Mouse (Mus musculus): ENCODE measurements at regions not wholly inside any gene's neighbourhood (a gene's known extent, or its start where the extent isn't known, plus 50 kb on each side); places are given as distances from the start of the nearest gene placed in this dataset.

- H3K4me2 ChIP-seq (replicated peaks), result no peak overlapping the region
- no peak for ATAC-seq (ENCODE audit: low FRiP score, low read depth)
- H3K27me3 ChIP-seq, result no peaks in the 10 kb centered on the region
- H3K27ac ChIP-seq, result no peak overlapping the region
- H3K36me3 ChIP-seq, result no peaks in the 10 kb centered on the region
- H3K9ac ChIP-seq, result no peak overlapping the region
- no peak overlapping the region for H3K4me3 ChIP-seq
- no peaks in the 10 kb centered on the region for H3K4me1 ChIP-seq
- H3K9me3 ChIP-seq, result no peaks in the 10 kb centered on the region
- WGBS, result 59% methylated on average over 7 of the region's 7 CpGs
Measured at GRCm38 (mm10) chr12:113338891-113339290, 150.4 kb upstream of the Adam6b start.

GRCm38 (mm10) chr12:113341046-113341445 is 148.3 kb upstream of the Adam6b start:
- no peaks in the 10 kb centered on the region for H3K4me1 ChIP-seq
- no peak for ATAC-seq (ENCODE audit: low FRiP score, low read depth)
- H3K27me3 ChIP-seq, result no peaks in the 10 kb centered on the region
- H3K36me3 ChIP-seq, result no peaks in the 10 kb centered on the region
- no peak overlapping the region for H3K27ac ChIP-seq
- no peak overlapping the region for H3K9ac ChIP-seq
- 69% methylated on average over 3 of the region's 3 CpGs for WGBS
- no peaks in the 10 kb centered on the region for H3K9me3 ChIP-seq
- no peak overlapping the region for H3K4me3 ChIP-seq
- H3K4me2 ChIP-seq (replicated peaks), result no peak overlapping the region

DNA sequence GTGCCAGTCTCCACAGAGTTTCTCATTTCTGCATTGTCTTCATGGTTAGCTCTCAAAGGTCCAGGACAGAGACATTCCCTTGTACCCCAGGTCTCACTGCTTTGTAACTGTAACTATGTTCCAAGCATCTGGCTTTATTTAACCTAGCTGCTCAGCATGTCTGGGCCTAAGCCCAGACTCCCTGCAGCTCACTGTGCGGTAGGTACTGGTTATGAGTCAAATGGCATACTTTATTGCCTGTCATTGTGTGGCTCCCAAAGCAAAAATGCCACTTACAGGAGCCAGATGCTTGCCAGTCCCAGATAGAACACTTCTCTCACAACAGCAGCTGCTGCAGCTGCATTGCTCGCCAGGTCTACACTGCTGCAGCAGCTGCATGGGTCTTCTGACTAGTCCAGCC is 134.2 kb upstream of the Adam6b start:
- peak; percentile 59; the same call in 1 of the 2 replicates for ATAC-seq (ENCODE audit: low FRiP score, low read depth)
- no peak overlapping the region for H3K4me3 ChIP-seq
- no peak overlapping the region for H3K9ac ChIP-seq
- H3K4me2 ChIP-seq (replicated peaks), result no peak overlapping the region
- H3K36me3 ChIP-seq, result no peaks in the 10 kb centered on the region
- H3K4me1 ChIP-seq, result peaks cover 10% of the 10 kb centered on the region; the same call in 1 of the 2 replicates
- H3K9me3 ChIP-seq, result no peaks in the 10 kb centered on the region
- 19% methylated on average over 2 of the region's 2 CpGs for WGBS
- H3K27ac ChIP-seq, result no peak overlapping the region
- no peaks in the 10 kb centered on the region for H3K27me3 ChIP-seq

DNA sequence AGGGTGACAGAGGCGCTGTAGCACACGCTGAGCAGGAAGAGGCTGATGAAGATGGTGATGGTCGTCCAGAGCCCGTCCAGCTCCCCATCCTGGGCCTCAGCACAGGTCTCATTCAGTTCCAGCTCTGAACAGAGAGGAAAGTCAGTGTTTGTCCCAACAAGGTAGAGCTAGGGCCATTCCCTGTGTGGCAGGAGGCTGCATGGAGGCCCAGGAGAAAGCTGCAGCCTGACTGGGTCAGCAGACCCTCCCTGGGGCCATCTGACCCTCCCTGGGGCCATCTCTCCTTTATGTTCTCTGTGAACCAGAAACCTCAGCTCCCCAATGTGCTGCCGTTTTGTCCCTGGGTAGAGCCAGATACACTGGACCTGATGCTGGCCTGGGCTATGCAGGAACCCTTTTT is 131.2 kb upstream of the Adam6b start:
- no peak for ATAC-seq (ENCODE audit: low FRiP score, low read depth)
- H3K36me3 ChIP-seq, result no peaks in the 10 kb centered on the region
- H3K4me1 ChIP-seq, result peaks cover 10% of the 10 kb centered on the region; the same call in 1 of the 2 replicates
- H3K4me2 ChIP-seq (replicated peaks), result no peak overlapping the region
- H3K27ac ChIP-seq, result no peak overlapping the region
- H3K4me3 ChIP-seq, result no peak overlapping the region
- no peaks in the 10 kb centered on the region for H3K27me3 ChIP-seq
- H3K9ac ChIP-seq, result no peak overlapping the region
- WGBS, result 79% methylated on average over 5 of the region's 5 CpGs
- H3K9me3 ChIP-seq, result peaks cover 2% of the 10 kb centered on the region; the same call in 1 of the 2 replicates

DNA sequence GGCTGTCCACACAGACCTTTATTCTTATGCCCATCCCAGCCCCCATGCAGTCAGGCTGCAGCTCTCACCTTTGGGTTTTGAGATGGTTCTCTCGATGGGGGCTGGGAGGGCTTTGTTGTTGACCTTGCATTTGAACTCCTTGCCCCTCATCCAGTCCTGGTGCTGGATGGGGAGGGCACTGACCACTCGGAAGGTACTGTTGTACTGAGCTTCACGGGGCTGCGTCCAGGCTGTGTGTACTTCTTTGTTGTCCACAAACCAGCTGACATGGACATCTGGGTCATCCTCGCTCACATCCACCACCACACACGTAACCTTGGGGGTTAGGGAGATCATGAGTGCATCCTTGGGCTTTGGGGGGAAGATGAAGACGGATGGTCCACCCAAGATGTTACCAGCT is 129.3 kb upstream of the Adam6b start:
- H3K4me2 ChIP-seq (replicated peaks), result no peak overlapping the region
- 86% methylated on average over 7 of the region's 7 CpGs for WGBS
- peaks cover 5% of the 10 kb centered on the region; the same call in 1 of the 2 replicates for H3K4me1 ChIP-seq
- no peaks in the 10 kb centered on the region for H3K27me3 ChIP-seq
- ATAC-seq (ENCODE audit: low FRiP score, low read depth), result no peak
- H3K9ac ChIP-seq, result no peak overlapping the region
- H3K9me3 ChIP-seq, result peaks cover 2% of the 10 kb centered on the region; the same call in 1 of the 2 replicates
- no peak overlapping the region for H3K4me3 ChIP-seq
- no peak overlapping the region for H3K27ac ChIP-seq
- H3K36me3 ChIP-seq, result no peaks in the 10 kb centered on the region

- Histone ChIP-seq H3K4me2 (replicated peaks) (no peak overlapping the region), H3K9ac (no peak overlapping the region), H3K4me3 (no peak overlapping the region), H3K4me1 (no peaks in the 10 kb centered on the region), H3K27ac (no peak overlapping the region), H3K27me3 (no peaks in the 10 kb centered on the region), H3K36me3 (no peaks in the 10 kb centered on the region), H3K9me3 (peaks cover 2% of the 10 kb centered on the region; the same call in 1 of the 2 replicates)
- ATAC-seq (ENCODE audit: low FRiP score, low read depth), result no peak
- 53% methylated on average over 2 of the region's 2 CpGs for WGBS
Measured at GRCm38 (mm10) chr12:113362409-113363038, 126.8 kb upstream of the Adam6b start.

DNA sequence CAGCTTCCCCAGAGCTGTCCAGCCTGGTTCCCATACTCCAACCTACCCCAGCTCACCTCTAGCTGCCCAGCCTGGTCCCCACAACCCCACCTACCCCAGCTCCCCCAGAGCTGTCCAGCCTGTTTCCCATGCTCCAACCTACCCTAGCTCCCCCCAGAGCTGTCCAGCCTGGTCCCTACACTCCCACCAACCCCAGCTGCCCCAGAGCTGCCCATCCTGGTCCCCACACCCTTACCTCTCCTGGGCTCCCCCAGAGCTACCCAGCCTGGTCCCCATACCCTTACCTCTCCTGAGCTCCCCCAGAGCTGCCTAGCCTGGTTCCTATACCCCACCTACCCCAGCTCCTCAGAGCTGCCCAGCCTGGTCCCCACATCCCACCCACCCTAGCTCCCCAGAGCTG is 125.3 kb upstream of the Adam6b start:
- Histone ChIP-seq H3K27me3 (no peaks in the 10 kb centered on the region), H3K4me2 (replicated peaks) (no peak overlapping the region), H3K4me3 (no peak overlapping the region), H3K36me3 (no peaks in the 10 kb centered on the region), H3K4me1 (no peaks in the 10 kb centered on the region), H3K27ac (no peak overlapping the region), H3K9me3 (peaks cover 2% of the 10 kb centered on the region; the same call in 1 of the 2 replicates), H3K9ac (no peak overlapping the region)
- no peak for ATAC-seq (ENCODE audit: low FRiP score, low read depth)

- H3K4me3 ChIP-seq, result no peak overlapping the region
- H3K27me3 ChIP-seq, result no peaks in the 10 kb centered on the region
- H3K9me3 ChIP-seq, result peaks cover 2% of the 10 kb centered on the region; the same call in 1 of the 2 replicates
- no peaks in the 10 kb centered on the region for H3K36me3 ChIP-seq
- H3K9ac ChIP-seq, result no peak overlapping the region
- ATAC-seq (ENCODE audit: low FRiP score, low read depth), result no peak
- no peaks in the 10 kb centered on the region for H3K4me1 ChIP-seq
- H3K4me2 ChIP-seq (replicated peaks), result no peak overlapping the region
- H3K27ac ChIP-seq, result no peak overlapping the region
Measured at GRCm38 (mm10) chr12:113364437-113364836, 124.9 kb upstream of the Adam6b start.

DNA sequence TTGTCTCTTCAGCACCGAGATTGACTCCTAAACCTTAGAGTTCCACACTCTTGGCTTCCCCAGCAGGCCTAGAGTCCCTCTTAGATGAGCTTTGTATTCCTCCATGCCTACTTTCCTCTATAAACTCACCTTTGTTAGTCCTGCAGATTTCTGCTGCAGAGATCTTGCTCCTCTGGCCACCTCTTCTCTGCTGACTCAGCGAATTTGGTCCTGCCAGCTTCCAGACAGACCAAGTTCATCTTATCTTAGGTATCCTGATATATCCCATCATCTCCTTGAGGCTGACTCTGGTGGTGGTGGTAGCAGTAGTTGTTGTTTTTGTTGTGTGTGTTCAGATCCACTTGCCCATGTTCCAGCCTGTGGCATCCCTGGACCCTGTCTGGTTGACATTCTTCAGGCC is 123.5 kb upstream of the Adam6b start:
- peaks cover 2% of the 10 kb centered on the region; the same call in 1 of the 2 replicates for H3K9me3 ChIP-seq
- ATAC-seq (ENCODE audit: low FRiP score, low read depth), result no peak
- H3K4me1 ChIP-seq, result no peaks in the 10 kb centered on the region
- H3K9ac ChIP-seq, result no peak overlapping the region
- H3K27me3 ChIP-seq, result no peaks in the 10 kb centered on the region
- WGBS, result 61% methylated on average over 2 of the region's 2 CpGs
- H3K4me2 ChIP-seq (replicated peaks), result no peak overlapping the region
- H3K4me3 ChIP-seq, result no peak overlapping the region
- H3K27ac ChIP-seq, result no peak overlapping the region
- H3K36me3 ChIP-seq, result no peaks in the 10 kb centered on the region

- Histone ChIP-seq H3K4me2 (replicated peaks) (no peak overlapping the region), H3K4me3 (no peak overlapping the region), H3K36me3 (no peaks in the 10 kb centered on the region), H3K4me1 (no peaks in the 10 kb centered on the region), H3K27ac (no peak overlapping the region), H3K9me3 (peaks cover 2% of the 10 kb centered on the region; the same call in 1 of the 2 replicates), H3K27me3 (no peaks in the 10 kb centered on the region), H3K9ac (no peak overlapping the region)
- 86% methylated on average over 1 of the region's 1 CpGs for WGBS
- no peak for ATAC-seq (ENCODE audit: low FRiP score, low read depth)
Measured at GRCm38 (mm10) chr12:113366394-113366793, 122.9 kb upstream of the Adam6b start.

DNA sequence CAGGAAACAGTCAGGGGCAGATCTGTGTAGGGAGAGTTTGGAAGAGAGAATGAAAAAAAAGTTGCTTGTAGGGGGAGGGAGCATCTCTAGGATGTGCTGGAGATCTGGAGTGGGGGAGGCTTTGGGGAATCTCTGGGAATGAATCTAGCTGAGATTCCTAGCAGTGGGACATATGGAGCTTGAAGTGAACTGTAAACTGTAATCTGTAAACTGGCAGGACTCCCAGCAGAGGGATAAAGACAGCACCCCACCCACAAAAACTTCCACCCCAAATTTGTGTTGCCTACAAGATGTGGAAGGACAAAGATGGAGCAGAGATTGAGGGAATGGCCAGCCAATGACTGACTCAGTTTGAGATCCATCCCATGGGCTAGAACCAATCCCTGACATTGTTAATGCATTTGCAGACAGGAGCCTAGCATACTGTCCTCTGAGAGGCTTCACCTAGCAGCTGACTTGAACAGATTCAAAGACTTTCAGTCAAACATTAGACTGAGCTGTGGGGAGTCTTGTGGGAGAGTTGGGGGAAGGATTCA is 87.7 kb upstream of the Adam6b start:
- Histone ChIP-seq H3K4me2 (replicated peaks) (no peak overlapping the region), H3K27me3 (no peaks in the 10 kb centered on the region), H3K27ac (no peak overlapping the region), H3K9ac (no peak overlapping the region), H3K36me3 (no peaks in the 10 kb centered on the region), H3K4me1 (no peaks in the 10 kb centered on the region), H3K9me3 (no peaks in the 10 kb centered on the region), H3K4me3 (no peak overlapping the region)
- no peak for ATAC-seq (ENCODE audit: low FRiP score, low read depth)

GRCm38 (mm10) chr12:113402823-113403222 is 86.5 kb upstream of the Adam6b start:
- H3K4me2 ChIP-seq (replicated peaks), result no peak overlapping the region
- no peak overlapping the region for H3K9ac ChIP-seq
- H3K36me3 ChIP-seq, result no peaks in the 10 kb centered on the region
- no peaks in the 10 kb centered on the region for H3K27me3 ChIP-seq
- no peak for ATAC-seq (ENCODE audit: low FRiP score, low read depth)
- H3K4me1 ChIP-seq, result no peaks in the 10 kb centered on the region
- 28% methylated on average over 2 of the region's 2 CpGs for WGBS
- H3K9me3 ChIP-seq, result no peaks in the 10 kb centered on the region
- H3K27ac ChIP-seq, result no peak overlapping the region
- H3K4me3 ChIP-seq, result no peak overlapping the region

DNA sequence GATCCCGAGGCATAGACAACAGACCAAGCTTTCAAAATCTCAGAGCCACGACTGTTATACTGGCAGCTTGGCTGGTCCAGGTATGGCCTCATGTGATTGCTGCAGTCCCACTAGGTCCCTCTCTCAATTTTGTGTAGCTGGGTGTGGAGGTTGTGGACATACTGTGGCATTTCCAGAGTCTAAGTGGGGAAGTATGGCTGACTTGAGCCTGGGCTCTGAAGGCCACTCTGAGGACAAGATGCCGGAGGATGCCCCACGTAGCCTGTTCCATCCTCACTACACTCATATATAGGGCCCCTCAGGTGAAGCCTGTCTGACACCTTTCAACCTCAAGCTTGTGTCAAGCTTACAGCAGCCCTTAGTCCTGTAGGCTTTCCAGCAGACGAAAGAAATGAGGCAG is 78.2 kb upstream of the Adam6b start:
- H3K27me3 ChIP-seq, result no peaks in the 10 kb centered on the region
- H3K27ac ChIP-seq, result no peak overlapping the region
- H3K36me3 ChIP-seq, result no peaks in the 10 kb centered on the region
- no peaks in the 10 kb centered on the region for H3K4me1 ChIP-seq
- H3K4me3 ChIP-seq, result no peak overlapping the region
- 82% methylated on average over 5 of the region's 5 CpGs for WGBS
- peaks cover 5% of the 10 kb centered on the region; the same call in 1 of the 2 replicates for H3K9me3 ChIP-seq
- H3K4me2 ChIP-seq (replicated peaks), result no peak overlapping the region
- ATAC-seq (ENCODE audit: low FRiP score, low read depth), result no peak
- no peak overlapping the region for H3K9ac ChIP-seq
